Mouse (Mus musculus) bone marrow macrophage, adult 2 months (primary cell): ENCODE results near the gene Naaa. TPM values are rescaled to one million over a fixed set of nuclear protein-coding genes. Genes with fewer than 3 reads are reported as not detected.

ENCODE experiments used
- H3K27ac ChIP-seq: 2 replicates; pipeline ENCODE4 v1.5.1; 2012; ENCODE audit warnings: low read depth, low read length; ENCODE audit not compliant: insufficient read depth
- H3K4me1 ChIP-seq: 2 replicates; pipeline ENCODE4 v1.6.1; 2012; ENCODE audit warnings: low read length; ENCODE audit not compliant: control insufficient read depth, insufficient read depth
- H3K4me3 ChIP-seq: 2 replicates; pipeline ENCODE4 v1.5.1; 2012; ENCODE audit warnings: mild to moderate bottlenecking, low read length, moderate library complexity; ENCODE audit not compliant: insufficient read depth
- CTCF ChIP-seq: IDR thresholded peaks from 2 replicates; pipeline ENCODE4 v1.5.1; 2012; ENCODE audit warnings: low read depth, mild to moderate bottlenecking, low read length, moderate library complexity
- POLR2A ChIP-seq: IDR thresholded peaks from 2 replicates; pipeline ENCODE4 v1.6.1; 2012; ENCODE audit warnings: mild to moderate bottlenecking, low read depth, low read length, borderline replicate concordance
- polyA plus RNA-seq: library from polyadenylated mRNA; stranded (reverse); fragments of >200 nt; gene quantifications from 2 replicates; pipeline ENCODE4 v1.2.4, GENCODE M21; 2012; ENCODE audit not compliant: missing spikeins, insufficient read depth, insufficient read length

The Naaa gene
- polyA plus RNA-seq = 71.6 and 76.6 TPM in 2 replicates

- peak within 1 kb of the TSS; percentile 31 for H3K27ac ChIP-seq
- peaks cover 18% of the 10 kb centered on the region for H3K4me1 ChIP-seq
- TF ChIP-seq POLR2A (no peak), CTCF (no peak)
- H3K4me3 ChIP-seq = peak within 1 kb of the TSS; percentile 63
Observed at GRCm38 (mm10) chr5:92277437-92278394, at the start of gene Naaa. Gene Naaa (minus strand): TSS chr5:92278170.

- Histone ChIP-seq H3K4me3 (no peak overlapping the region), H3K27ac (no peak overlapping the region), H3K4me1 (peaks cover 12% of the 10 kb centered on the region)
- no peak for TF ChIP-seq POLR2A
- TF ChIP-seq CTCF = no peak
Observed at GRCm38 (mm10) chr5:92327367-92327766, 49.4 kb upstream of the Naaa start.

DNA sequence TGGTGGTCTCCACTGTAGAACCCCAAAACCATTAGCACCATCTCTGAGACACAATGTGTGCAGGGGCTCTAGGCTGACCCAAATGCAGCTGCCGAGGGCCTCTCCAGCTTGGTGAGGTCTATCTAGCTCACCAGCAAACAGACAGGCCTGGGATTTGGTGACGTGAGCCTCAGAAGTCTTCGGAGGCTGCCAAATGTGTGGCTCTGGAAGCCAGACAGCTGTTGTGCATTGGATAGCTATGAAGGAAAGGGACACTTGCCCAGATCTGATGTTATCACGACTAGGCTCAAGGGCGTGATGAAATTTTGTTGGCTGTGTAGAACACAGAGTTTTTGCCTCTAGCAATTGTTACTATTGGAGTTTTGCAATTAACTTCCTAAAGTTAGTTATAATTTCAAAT lies 45.3 kb upstream of the Naaa start:
- TF ChIP-seq POLR2A (no peak), CTCF (no peak)
- H3K4me1 ChIP-seq = peaks cover 10% of the 10 kb centered on the region
- no peak overlapping the region for H3K27ac ChIP-seq
- no peak overlapping the region for H3K4me3 ChIP-seq

DNA sequence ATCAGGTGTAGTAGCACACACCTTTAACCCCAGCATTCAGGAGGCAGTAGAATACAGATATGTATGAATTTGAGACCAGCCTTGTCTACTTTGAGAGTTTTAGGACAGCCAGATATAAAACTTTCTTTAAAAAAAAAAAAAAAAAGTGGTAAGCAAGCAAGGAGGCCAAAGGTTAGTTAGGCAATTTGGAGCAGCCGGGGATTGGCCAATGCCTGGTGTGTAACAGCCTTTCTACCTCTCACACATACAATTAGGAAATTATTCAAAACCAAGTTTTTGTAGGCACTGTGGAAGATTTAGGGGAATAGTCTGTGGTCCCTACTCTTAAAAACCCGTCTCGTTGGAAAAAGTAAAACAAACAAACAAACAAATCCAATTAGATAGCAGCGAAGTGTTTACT lies 44.6 kb upstream of the Naaa start:
- Histone ChIP-seq H3K27ac (no peak overlapping the region), H3K4me3 (no peak overlapping the region), H3K4me1 (peaks cover 11% of the 10 kb centered on the region)
- TF ChIP-seq POLR2A (no peak), CTCF (no peak)

GRCm38 (mm10) chr5:92321631-92322400 lies 43.8 kb upstream of the Naaa start:
- H3K27ac ChIP-seq = no peak overlapping the region
- no peak overlapping the region for H3K4me3 ChIP-seq
- TF ChIP-seq POLR2A (no peak), CTCF (no peak)
- peaks cover 11% of the 10 kb centered on the region for H3K4me1 ChIP-seq

- Histone ChIP-seq H3K4me3 (no peak overlapping the region), H3K4me1 (peaks cover 11% of the 10 kb centered on the region), H3K27ac (peak overlapping the region; percentile 50)
- TF ChIP-seq CTCF (no peak), POLR2A (no peak)
Observed at GRCm38 (mm10) chr5:92318596-92318995, 40.6 kb upstream of the Naaa start.

- TF ChIP-seq POLR2A = no peak
- no peak for TF ChIP-seq CTCF
- H3K4me1 ChIP-seq = peaks cover 11% of the 10 kb centered on the region
- no peak overlapping the region for H3K4me3 ChIP-seq
- peak overlapping the region; percentile 50 for H3K27ac ChIP-seq
Observed at GRCm38 (mm10) chr5:92318119-92318518, 40.1 kb upstream of the Naaa start.

- H3K4me1 ChIP-seq = peaks cover 4% of the 10 kb centered on the region
- H3K27ac ChIP-seq = no peak overlapping the region
- TF ChIP-seq CTCF (no peak), POLR2A (no peak)
- no peak overlapping the region for H3K4me3 ChIP-seq
Observed at GRCm38 (mm10) chr5:92313776-92314175, 35.8 kb upstream of the Naaa start.

DNA sequence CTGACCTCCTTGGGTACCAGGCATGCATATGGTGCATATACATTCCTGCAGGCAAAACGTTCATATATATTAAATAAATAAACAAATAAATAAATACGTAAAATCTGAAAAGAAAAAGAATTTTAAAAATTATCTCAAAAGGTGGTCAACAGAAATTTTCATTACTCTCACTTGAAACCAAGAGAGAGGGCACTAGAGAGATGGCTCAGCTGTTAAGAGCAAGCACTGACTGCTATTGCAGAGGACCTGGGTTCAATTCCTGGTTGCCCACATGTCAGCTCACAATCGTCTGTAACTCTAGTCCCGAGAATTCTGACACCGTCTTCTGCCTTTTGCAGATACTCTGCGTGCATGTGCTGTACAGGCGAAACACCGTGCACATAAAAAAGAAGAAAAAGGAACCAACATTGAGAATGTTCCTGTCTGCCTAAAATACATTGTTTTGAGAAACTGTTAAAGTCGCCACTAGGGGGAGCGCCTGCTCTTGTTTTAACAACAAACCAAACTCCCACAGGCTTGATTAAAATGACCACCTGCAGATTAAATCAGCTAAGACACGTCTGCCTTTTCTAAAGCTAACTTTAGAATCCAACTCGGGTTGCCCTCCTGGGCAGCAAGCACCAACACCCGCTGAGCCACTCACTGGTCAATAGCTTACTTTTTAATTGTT lies 34.2 kb upstream of the Naaa start:
- no peak overlapping the region for H3K4me3 ChIP-seq
- peaks cover 4% of the 10 kb centered on the region for H3K4me1 ChIP-seq
- TF ChIP-seq POLR2A (no peak), CTCF (peak; percentile 23; the same call in 1 of the 2 replicates)
- H3K27ac ChIP-seq = no peak overlapping the region
